Mouse (Mus musculus) natural killer cell, adult 2 months (primary cell): ENCODE results near the gene Gc.

ENCODE experiments used
- DNase-seq, 2 experiments: peaks; one replicate each; pipeline ENCODE4 v3.0.0; 2022; ENCODE audit warnings: low spot score in 2 of 2

Gc gene

GRCm38 (mm10) chr5:89457554-89458062 is at the start of gene Gc:
Gc (minus strand) TSS chr5:89457898.
- no peak for DNase-seq

GRCm38 (mm10) chr5:89500182-89500581 is 42.5 kb upstream of the Gc start:
- no peak for DNase-seq

GRCm38 (mm10) chr5:89492560-89492959 is 34.9 kb upstream of the Gc start:
- DNase-seq = no peak

GRCm38 (mm10) chr5:89470483-89470882 is 12.8 kb upstream of the Gc start:
- DNase-seq = no peak

GRCm38 (mm10) chr5:89467886-89468285 is 10.2 kb upstream of the Gc start:
- DNase-seq = no peak

- no peak for DNase-seq
Observed at GRCm38 (mm10) chr5:89467045-89467444, 9.3 kb upstream of the Gc start.

- DNase-seq = no peak
Observed at GRCm38 (mm10) chr5:89466275-89466674, 8.6 kb upstream of the Gc start.

- no peak for DNase-seq
Observed at GRCm38 (mm10) chr5:89461817-89462216, 4.1 kb upstream of the Gc start.

- DNase-seq = no peak
Observed at GRCm38 (mm10) chr5:89459591-89459990, 1.9 kb upstream of the Gc start.

- no peak for DNase-seq
Observed at GRCm38 (mm10) chr5:89458987-89459386, 1.3 kb upstream of the Gc start.

- no peak for DNase-seq
Observed at GRCm38 (mm10) chr5:89455526-89455925, 2.2 kb downstream of the Gc start.

- no peak for DNase-seq
Observed at GRCm38 (mm10) chr5:89450798-89451197, 6.9 kb downstream of the Gc start.

- DNase-seq = no peak
Observed at GRCm38 (mm10) chr5:89449325-89449724, 8.4 kb downstream of the Gc start.

GRCm38 (mm10) chr5:89447978-89448377 is 9.7 kb downstream of the Gc start:
- DNase-seq = no peak

GRCm38 (mm10) chr5:89444360-89444759 is 13.3 kb downstream of the Gc start:
- no peak for DNase-seq

- no peak for DNase-seq
Observed at GRCm38 (mm10) chr5:89411536-89411935, 46.2 kb downstream of the Gc start.

GRCm38 (mm10) chr5:89407376-89408082 is 50.2 kb downstream of the Gc start:
- DNase-seq = no peak

- DNase-seq = no peak
Observed at GRCm38 (mm10) chr5:89405132-89405531, 52.6 kb downstream of the Gc start.

- no peak for DNase-seq
Observed at GRCm38 (mm10) chr5:89390405-89390804, 67.3 kb downstream of the Gc start.

GRCm38 (mm10) chr5:89384204-89384603 is 73.5 kb downstream of the Gc start:
- no peak for DNase-seq

GRCm38 (mm10) chr5:89381340-89381739 is 76.4 kb downstream of the Gc start:
- no peak for DNase-seq

- no peak for DNase-seq
Observed at GRCm38 (mm10) chr5:89370140-89370539, 87.6 kb downstream of the Gc start.

GRCm38 (mm10) chr5:89368045-89368743 is 89.5 kb downstream of the Gc start:
- no peak for DNase-seq
